Mouse (Mus musculus): Measurements from ENCODE around the gene Tspyl1.
A peak's percentile ranks its signal among the peaks of the same experiment; 100 is the strongest.

Gene Tspyl1

GRCm38 (mm10) chr10:34297980-34298753 lies 16.2 kb downstream of the Tspyl1 start:
- ATAC-seq (ENCODE audit: insufficient number of reproducible peaks, low FRiP score, low TSS enrichment): no peak

- no peak for ATAC-seq (ENCODE audit: insufficient number of reproducible peaks, low FRiP score, low TSS enrichment)
Measured at GRCm38 (mm10) chr10:34300368-34300767, 18.4 kb downstream of the Tspyl1 start.

- no peak for ATAC-seq (ENCODE audit: insufficient number of reproducible peaks, low FRiP score, low TSS enrichment)
Measured at GRCm38 (mm10) chr10:34307070-34307469, 25.1 kb downstream of the Tspyl1 start.

GRCm38 (mm10) chr10:34309915-34310685 lies 28.1 kb downstream of the Tspyl1 start:
- no peak for ATAC-seq (ENCODE audit: insufficient number of reproducible peaks, low FRiP score, low TSS enrichment)

- no peak for ATAC-seq (ENCODE audit: insufficient number of reproducible peaks, low FRiP score, low TSS enrichment)
Measured at GRCm38 (mm10) chr10:34312536-34312935, 30.5 kb downstream of the Tspyl1 start.

- peak; percentile 92 for ATAC-seq (ENCODE audit: insufficient number of reproducible peaks, low FRiP score, low TSS enrichment)
Measured at GRCm38 (mm10) chr10:34316571-34317216, 34.7 kb downstream of the Tspyl1 start.

- ATAC-seq (ENCODE audit: insufficient number of reproducible peaks, low FRiP score, low TSS enrichment): peak; percentile 50
Measured at GRCm38 (mm10) chr10:34317217-34317606, 35.2 kb downstream of the Tspyl1 start.

- ATAC-seq (ENCODE audit: insufficient number of reproducible peaks, low FRiP score, low TSS enrichment): no peak
Measured at GRCm38 (mm10) chr10:34320809-34321208, 38.8 kb downstream of the Tspyl1 start.

GRCm38 (mm10) chr10:34326701-34327100 lies 44.7 kb downstream of the Tspyl1 start:
- ATAC-seq (ENCODE audit: insufficient number of reproducible peaks, low FRiP score, low TSS enrichment): no peak

GRCm38 (mm10) chr10:34327144-34327543 lies 45.2 kb downstream of the Tspyl1 start:
- ATAC-seq (ENCODE audit: insufficient number of reproducible peaks, low FRiP score, low TSS enrichment): no peak

- peak; percentile 92 for ATAC-seq (ENCODE audit: insufficient number of reproducible peaks, low FRiP score, low TSS enrichment)
Measured at GRCm38 (mm10) chr10:34328310-34328709, 46.3 kb downstream of the Tspyl1 start.

Data from cerebellum, adult (tissue).